Mouse (Mus musculus) spleen, postnatal 14 days (tissue): Measurements from ENCODE around the gene Slc46a1.

Experiments used
- DNase-seq, 2 experiments: peaks; one replicate each; pipeline ENCODE4 v3.0.0; 2021 to 2022; ENCODE audit warnings: low spot score in 2 of 2

Gene Slc46a1

GRCm38 (mm10) chr11:78455308-78455707 is 10.2 kb upstream of the Slc46a1 start:
- peak in 1 of 2 experiments; percentile 25 for DNase-seq

GRCm38 (mm10) chr11:78458740-78459139 is 6.8 kb upstream of the Slc46a1 start:
- DNase-seq: no peak

GRCm38 (mm10) chr11:78461894-78462293 is 3.6 kb upstream of the Slc46a1 start:
- DNase-seq: no peak

GRCm38 (mm10) chr11:78462669-78463068 is 2.8 kb upstream of the Slc46a1 start:
- no peak for DNase-seq

- no peak for DNase-seq
Measured at GRCm38 (mm10) chr11:78463286-78464036, 2.0 kb upstream of the Slc46a1 start.

- no peak for DNase-seq
Measured at GRCm38 (mm10) chr11:78465116-78465515, 381 bp upstream of the Slc46a1 start.

- DNase-seq: no peak
Measured at GRCm38 (mm10) chr11:78466242-78466912, 880 bp downstream of the Slc46a1 start.

- DNase-seq: no peak
Measured at GRCm38 (mm10) chr11:78467515-78467914, 2.0 kb downstream of the Slc46a1 start.

GRCm38 (mm10) chr11:78467932-78468331 is 2.4 kb downstream of the Slc46a1 start:
- no peak for DNase-seq

- DNase-seq: no peak
Measured at GRCm38 (mm10) chr11:78471326-78472103, 6.0 kb downstream of the Slc46a1 start.

GRCm38 (mm10) chr11:78475289-78475688 is 9.8 kb downstream of the Slc46a1 start:
- DNase-seq: no peak

GRCm38 (mm10) chr11:78483639-78484038 is 18.1 kb downstream of the Slc46a1 start:
- DNase-seq: no peak

- peak in 1 of 2 experiments; percentile 42 for DNase-seq
Measured at GRCm38 (mm10) chr11:78488168-78488567, 22.7 kb downstream of the Slc46a1 start.

- DNase-seq: no peak
Measured at GRCm38 (mm10) chr11:78490781-78491241, 25.3 kb downstream of the Slc46a1 start.

GRCm38 (mm10) chr11:78495904-78496303 is 30.4 kb downstream of the Slc46a1 start:
- DNase-seq: no peak

GRCm38 (mm10) chr11:78497071-78497541 is 31.6 kb downstream of the Slc46a1 start:
- no peak for DNase-seq

- DNase-seq: peak; percentile 88 to 92
Measured at GRCm38 (mm10) chr11:78497544-78498522, 32.3 kb downstream of the Slc46a1 start, which contains the start of gene Sarm1. Sarm1 (minus strand) TSS chr11:78497754.

GRCm38 (mm10) chr11:78499004-78499403 is 33.5 kb downstream of the Slc46a1 start, which contains the start of gene Vtn:
Vtn (plus strand) TSS chr11:78499091.
- no peak for DNase-seq

- no peak for DNase-seq
Measured at GRCm38 (mm10) chr11:78499543-78499942, 34.0 kb downstream of the Slc46a1 start.

GRCm38 (mm10) chr11:78500623-78501202 is 35.2 kb downstream of the Slc46a1 start:
- DNase-seq: no peak
